Mouse (Mus musculus) forebrain, embryonic 13.5 days (tissue): ENCODE results near the gene Abcg5. TPM values are rescaled to one million over a fixed set of nuclear protein-coding genes. Genes with fewer than 3 reads are reported as not detected.
A peak's percentile ranks its signal among the peaks of the same experiment; 100 is the strongest.

ENCODE experiments used
- ATAC-seq: fragments of 200-750 bp; cut with Nextera tagmentation; 2 replicates; pipeline ENCODE4 v1.8.0; 2017
- H3K27ac ChIP-seq: fragments of 300-500 bp; sonication (generic); 2 replicates; pipeline ENCODE4 v1.5.1; 2015; ENCODE audit warnings: inconsistent platforms, mild to moderate bottlenecking, moderate library complexity
- H3K27me3 ChIP-seq: fragments of 300-500 bp; sonication (generic); 2 replicates; pipeline ENCODE4 v1.6.1; 2015; ENCODE audit warnings: mild to moderate bottlenecking, inconsistent platforms
- H3K36me3 ChIP-seq: fragments of 300-500 bp; sonication (generic); 2 replicates; pipeline ENCODE4 v1.6.1; 2015; ENCODE audit warnings: mild to moderate bottlenecking, inconsistent platforms; ENCODE audit not compliant: poor library complexity, severe bottlenecking
- H3K4me1 ChIP-seq: fragments of 300-500 bp; sonication (generic); 2 replicates; pipeline ENCODE4 v1.6.1; 2015; ENCODE audit warnings: inconsistent platforms
- H3K4me2 ChIP-seq: fragments of 300-500 bp; sonication (generic); 2 replicates; pipeline ENCODE4 v1.6.1; 2015; ENCODE audit warnings: inconsistent platforms, mild to moderate bottlenecking, moderate library complexity
- H3K4me3 ChIP-seq: fragments of 300-500 bp; sonication (generic); 2 replicates; pipeline ENCODE4 v1.5.1; 2015; ENCODE audit warnings: mild to moderate bottlenecking, inconsistent platforms
- H3K9ac ChIP-seq: fragments of 300-500 bp; sonication (generic); 2 replicates; pipeline ENCODE4 v1.6.1; 2015; ENCODE audit warnings: mild to moderate bottlenecking, inconsistent platforms
- H3K9me3 ChIP-seq: fragments of 300-500 bp; sonication (generic); replicated peaks from 2 replicates; pipeline ENCODE4 v1.6.1; 2016; ENCODE audit warnings: inconsistent platforms
- WGBS: fragments of 180-500 bp; shearing (Covaris S2); methylation state at CpG from one replicate; pipeline ENCODE4 v1.1.7; 2015; 5-methylcytosine and 5-hydroxymethylcytosine counted together
- polyA plus RNA-seq: library from polyadenylated mRNA; unstranded; fragments of >200 nt; fragmentation: Nextera tagmentation; extraction: Ambion mirVana; gene quantifications from 2 replicates; pipeline ENCODE4 v1.2.1, GENCODE M21; 2015

Gene Abcg5
- polyA plus RNA-seq, 1 experiment from 2014 or later = 4.1 TPM

- Histone ChIP-seq H3K36me3 (no peaks in the 10 kb centered on the region), H3K9me3 (no peaks in the 10 kb centered on the region), H3K4me2 (no peak overlapping the region), H3K4me1 (no peaks in the 10 kb centered on the region), H3K27ac (no peak overlapping the region), H3K27me3 (peaks cover 7% of the 10 kb centered on the region; the same call in 1 of the 2 replicates), H3K4me3 (no peak overlapping the region), H3K9ac (no peak overlapping the region)
- 83% methylated on average over 3 of the region's 3 CpGs for WGBS
- ATAC-seq = no peak
These were observed 1.1 kb downstream of the Abcg5 start for GRCm38 (mm10) chr17:84681670-84682069.

GRCm38 (mm10) chr17:84677595-84677994 lies 5.2 kb downstream of the Abcg5 start:
- Histone ChIP-seq H3K27me3 (peaks cover 29% of the 10 kb centered on the region), H3K4me3 (no peak overlapping the region), H3K9me3 (no peaks in the 10 kb centered on the region), H3K4me1 (peaks cover 13% of the 10 kb centered on the region), H3K4me2 (no peak overlapping the region), H3K27ac (no peak overlapping the region), H3K9ac (no peak overlapping the region), H3K36me3 (no peaks in the 10 kb centered on the region)
- WGBS = 92% methylated on average over 11 of the region's 11 CpGs
- ATAC-seq = no peak

- under 1% methylated on average over 24 of the region's 24 CpGs for WGBS
These were observed 6.9 kb downstream of the Abcg5 start, which contains the start of gene Abcg8 for GRCm38 (mm10) chr17:84675951-84676366. Gene Abcg8, plus strand, starts transcription at chr17:84676302.

GRCm38 (mm10) chr17:84675204-84675603 lies 7.6 kb downstream of the Abcg5 start:
- H3K4me2 ChIP-seq = no peak overlapping the region; the same call in 1 of the 2 replicates
- H3K27ac ChIP-seq = no peak overlapping the region
- H3K4me3 ChIP-seq = no peak overlapping the region
- ATAC-seq = no peak
- no peak overlapping the region for H3K9ac ChIP-seq
- H3K4me1 ChIP-seq = peaks cover 13% of the 10 kb centered on the region
- peaks cover 29% of the 10 kb centered on the region for H3K27me3 ChIP-seq
- WGBS = 70% methylated on average over 4 of the region's 4 CpGs
- no peaks in the 10 kb centered on the region for H3K36me3 ChIP-seq
- no peaks in the 10 kb centered on the region for H3K9me3 ChIP-seq

More at GRCm38 (mm10) chr17:84675951-84676366, 6.9 kb downstream of the Abcg5 start, which contains the start of gene Abcg8:
- H3K36me3 ChIP-seq = no peaks in the 10 kb centered on the region
- H3K9me3 ChIP-seq = no peaks in the 10 kb centered on the region
- no peak within 1 kb of the TSS for H3K27ac ChIP-seq
- ATAC-seq = 0 out of 2 replicates have a peak, but pooled peaks have one; percentile 45
- peaks cover 29% of the 10 kb centered on the region for H3K27me3 ChIP-seq
- peaks cover 13% of the 10 kb centered on the region for H3K4me1 ChIP-seq
- H3K9ac ChIP-seq = peak within 1 kb of the TSS; percentile 56
- peak within 1 kb of the TSS; percentile 37 for H3K4me3 ChIP-seq
- H3K4me2 ChIP-seq = peak within 1 kb of the TSS; percentile 66

- H3K4me2 ChIP-seq = no peak overlapping the region
- peaks cover 29% of the 10 kb centered on the region for H3K27me3 ChIP-seq
- no peak overlapping the region for H3K9ac ChIP-seq
- H3K4me3 ChIP-seq = no peak overlapping the region
- no peaks in the 10 kb centered on the region for H3K9me3 ChIP-seq
- 3% methylated on average over 7 of the region's 7 CpGs for WGBS
- no peaks in the 10 kb centered on the region for H3K36me3 ChIP-seq
- peaks cover 13% of the 10 kb centered on the region for H3K4me1 ChIP-seq
- H3K27ac ChIP-seq = no peak overlapping the region
- ATAC-seq = no peak
These were observed 8.8 kb downstream of the Abcg5 start for GRCm38 (mm10) chr17:84674048-84674447.

- 76% methylated on average over 16 of the region's 16 CpGs for WGBS
- H3K27me3 ChIP-seq = peaks cover 29% of the 10 kb centered on the region
- H3K9me3 ChIP-seq = no peaks in the 10 kb centered on the region
- H3K4me3 ChIP-seq = no peak overlapping the region
- ATAC-seq = no peak
- peaks cover 13% of the 10 kb centered on the region for H3K4me1 ChIP-seq
- no peak overlapping the region for H3K4me2 ChIP-seq
- H3K36me3 ChIP-seq = no peaks in the 10 kb centered on the region
- no peak overlapping the region for H3K27ac ChIP-seq
- H3K9ac ChIP-seq = no peak overlapping the region
These were observed 10.1 kb downstream of the Abcg5 start for GRCm38 (mm10) chr17:84672376-84673369.

- no peak overlapping the region for H3K27ac ChIP-seq
- H3K4me3 ChIP-seq = no peak overlapping the region
- no peaks in the 10 kb centered on the region for H3K9me3 ChIP-seq
- H3K4me2 ChIP-seq = no peak overlapping the region
- ATAC-seq = no peak
- no peaks in the 10 kb centered on the region for H3K4me1 ChIP-seq
- WGBS = 90% methylated on average over 3 of the region's 3 CpGs
- no peaks in the 10 kb centered on the region for H3K36me3 ChIP-seq
- no peak overlapping the region for H3K9ac ChIP-seq
- H3K27me3 ChIP-seq = no peaks in the 10 kb centered on the region
These were observed 15.0 kb downstream of the Abcg5 start for GRCm38 (mm10) chr17:84667848-84668247.

- 66% methylated on average over 9 of the region's 9 CpGs for WGBS
- H3K27me3 ChIP-seq = no peaks in the 10 kb centered on the region
- H3K4me3 ChIP-seq = no peak overlapping the region
- ATAC-seq = no peak
- H3K9me3 ChIP-seq = no peaks in the 10 kb centered on the region
- no peaks in the 10 kb centered on the region for H3K4me1 ChIP-seq
- no peak overlapping the region for H3K27ac ChIP-seq
- H3K36me3 ChIP-seq = no peaks in the 10 kb centered on the region
- H3K9ac ChIP-seq = no peak overlapping the region
- no peak overlapping the region for H3K4me2 ChIP-seq
These were observed 17.1 kb downstream of the Abcg5 start for GRCm38 (mm10) chr17:84665691-84666090.

GRCm38 (mm10) chr17:84665053-84665452 lies 17.8 kb downstream of the Abcg5 start:
- Histone ChIP-seq H3K4me1 (no peaks in the 10 kb centered on the region), H3K27ac (no peak overlapping the region), H3K27me3 (no peaks in the 10 kb centered on the region), H3K4me2 (no peak overlapping the region), H3K9ac (no peak overlapping the region), H3K36me3 (no peaks in the 10 kb centered on the region), H3K4me3 (no peak overlapping the region), H3K9me3 (no peaks in the 10 kb centered on the region)
- WGBS = 64% methylated on average over 10 of the region's 10 CpGs
- no peak for ATAC-seq

GRCm38 (mm10) chr17:84658951-84659350 lies 23.9 kb downstream of the Abcg5 start:
- no peak overlapping the region for H3K4me2 ChIP-seq
- 0 out of 2 replicates have a peak, but pooled peaks cover 6% of the 10 kb centered on the region for H3K4me1 ChIP-seq
- H3K9ac ChIP-seq = no peak overlapping the region
- no peak overlapping the region for H3K4me3 ChIP-seq
- H3K27me3 ChIP-seq = no peaks in the 10 kb centered on the region
- ATAC-seq = no peak
- 83% methylated on average over 8 of the region's 8 CpGs for WGBS
- H3K9me3 ChIP-seq = no peaks in the 10 kb centered on the region
- no peak overlapping the region for H3K27ac ChIP-seq
- H3K36me3 ChIP-seq = no peaks in the 10 kb centered on the region

- no peak overlapping the region for H3K9ac ChIP-seq
- no peak overlapping the region for H3K4me2 ChIP-seq
- H3K9me3 ChIP-seq = no peaks in the 10 kb centered on the region
- no peak overlapping the region for H3K27ac ChIP-seq
- no peak for ATAC-seq
- H3K4me1 ChIP-seq = 0 out of 2 replicates have a peak, but pooled peaks cover 6% of the 10 kb centered on the region
- H3K4me3 ChIP-seq = no peak overlapping the region
- H3K27me3 ChIP-seq = no peaks in the 10 kb centered on the region
- WGBS = 52% methylated on average over 5 of the region's 5 CpGs
- H3K36me3 ChIP-seq = no peaks in the 10 kb centered on the region
These were observed 24.6 kb downstream of the Abcg5 start for GRCm38 (mm10) chr17:84658195-84658594.

GRCm38 (mm10) chr17:84657782-84658181 lies 25.0 kb downstream of the Abcg5 start:
- H3K27me3 ChIP-seq = no peaks in the 10 kb centered on the region
- WGBS = 86% methylated on average over 7 of the region's 7 CpGs
- H3K36me3 ChIP-seq = no peaks in the 10 kb centered on the region
- no peaks in the 10 kb centered on the region for H3K9me3 ChIP-seq
- H3K4me2 ChIP-seq = no peak overlapping the region
- no peak overlapping the region for H3K9ac ChIP-seq
- ATAC-seq = no peak
- 0 out of 2 replicates have a peak, but pooled peaks cover 6% of the 10 kb centered on the region for H3K4me1 ChIP-seq
- H3K4me3 ChIP-seq = no peak overlapping the region
- no peak overlapping the region for H3K27ac ChIP-seq
